Mouse (Mus musculus) stomach, embryonic 15.5 days (tissue): ENCODE results near the gene Agap1. TPM values are rescaled to one million over a fixed set of nuclear protein-coding genes. Genes with fewer than 3 reads are reported as not detected.

ENCODE experiments used
- ATAC-seq: fragments of 200-750 bp; cut with Nextera tagmentation; 2 replicates; pipeline ENCODE4 v1.8.0; 2017; ENCODE audit warnings: low read depth, moderate number of reproducible peaks, moderate TSS enrichment; ENCODE audit not compliant: insufficient read depth, low FRiP score
- H3K27ac ChIP-seq: fragments of 300-500 bp; sonication (generic); 2 replicates; pipeline ENCODE4 v1.5.1; 2015; ENCODE audit warnings: mild to moderate bottlenecking, inconsistent platforms
- H3K27me3 ChIP-seq: fragments of 300-500 bp; sonication (generic); replicated peaks from 2 replicates; pipeline ENCODE4 v1.6.1; 2015; ENCODE audit warnings: inconsistent platforms
- H3K36me3 ChIP-seq: fragments of 300-500 bp; sonication (generic); 2 replicates; pipeline ENCODE4 v1.6.1; 2015; ENCODE audit warnings: inconsistent platforms
- H3K4me1 ChIP-seq: fragments of 300-500 bp; sonication (generic); 2 replicates; pipeline ENCODE4 v1.6.1; 2015; ENCODE audit warnings: inconsistent platforms
- H3K4me2 ChIP-seq: fragments of 300-500 bp; sonication (generic); 2 replicates; pipeline ENCODE4 v1.6.1; 2015; ENCODE audit warnings: mild to moderate bottlenecking, inconsistent platforms
- H3K4me3 ChIP-seq: fragments of 300-500 bp; sonication (generic); replicated peaks from 2 replicates; pipeline ENCODE4 v1.5.1; 2015; ENCODE audit warnings: inconsistent platforms
- H3K9ac ChIP-seq: fragments of 300-500 bp; sonication (generic); 2 replicates; pipeline ENCODE4 v1.6.1; 2015; ENCODE audit warnings: inconsistent platforms
- H3K9me3 ChIP-seq: fragments of 300-500 bp; sonication (generic); 2 replicates; pipeline ENCODE4 v1.6.1; 2016; ENCODE audit warnings: inconsistent platforms
- WGBS: fragments of 180-500 bp; shearing (Covaris S2); methylation state at CpG from one replicate; pipeline ENCODE4 v1.1.7; 2015; 5-methylcytosine and 5-hydroxymethylcytosine counted together
- polyA plus RNA-seq: library from polyadenylated mRNA; unstranded; fragments of >200 nt; fragmentation: Nextera tagmentation; extraction: Ambion mirVana; gene quantifications from 2 replicates; pipeline ENCODE4 v1.2.1, GENCODE M21; 2015

The Agap1 gene
- polyA plus RNA-seq, 1 experiment from 2014 or later, result 9.3 TPM

- H3K27ac ChIP-seq, result no peak overlapping the region
- H3K36me3 ChIP-seq, result 0 out of 2 replicates have a peak, but pooled peaks cover 10% of the 10 kb centered on the region
- ATAC-seq, result no peak
Measured at GRCm38 (mm10) chr1:89635131-89635530, 180.5 kb downstream of the Agap1 start.

GRCm38 (mm10) chr1:89637670-89638069 lies 183.1 kb downstream of the Agap1 start:
- no peaks in the 10 kb centered on the region for H3K27me3 ChIP-seq
- no peaks in the 10 kb centered on the region for H3K9me3 ChIP-seq
- no peak overlapping the region for H3K27ac ChIP-seq
- ATAC-seq, result no peak
- H3K4me1 ChIP-seq, result no peaks in the 10 kb centered on the region
- H3K4me2 ChIP-seq, result no peak overlapping the region
- 0 out of 2 replicates have a peak, but pooled peaks cover 10% of the 10 kb centered on the region for H3K36me3 ChIP-seq
- H3K4me3 ChIP-seq, result no peak overlapping the region
- no peak overlapping the region for H3K9ac ChIP-seq
- 86% methylated on average over 4 of the region's 4 CpGs for WGBS

More at GRCm38 (mm10) chr1:89635131-89635530, 180.5 kb downstream of the Agap1 start:
- H3K9me3 ChIP-seq, result no peaks in the 10 kb centered on the region
- H3K9ac ChIP-seq, result no peak overlapping the region
- no peaks in the 10 kb centered on the region for H3K4me1 ChIP-seq
- H3K4me3 ChIP-seq, result no peak overlapping the region
- no peak overlapping the region for H3K4me2 ChIP-seq
- H3K27me3 ChIP-seq, result no peaks in the 10 kb centered on the region
- WGBS, result 90% methylated on average over 2 of the region's 2 CpGs

- Histone ChIP-seq H3K36me3 (0 out of 2 replicates have a peak, but pooled peaks cover 3% of the 10 kb centered on the region), H3K27ac (no peak overlapping the region), H3K9ac (no peak overlapping the region), H3K9me3 (no peaks in the 10 kb centered on the region), H3K4me1 (peaks cover 5% of the 10 kb centered on the region; the same call in 1 of the 2 replicates), H3K4me3 (no peak overlapping the region), H3K4me2 (no peak overlapping the region), H3K27me3 (no peaks in the 10 kb centered on the region)
- 53% methylated on average over 8 of the region's 8 CpGs for WGBS
- ATAC-seq, result peak; percentile 37; the same call in 1 of the 2 replicates
Measured at GRCm38 (mm10) chr1:89643445-89644100, 189.0 kb downstream of the Agap1 start.

GRCm38 (mm10) chr1:89644120-89644519 lies 189.5 kb downstream of the Agap1 start:
- 64% methylated on average over 11 of the region's 11 CpGs for WGBS
- no peak overlapping the region for H3K27ac ChIP-seq
- H3K4me3 ChIP-seq, result no peak overlapping the region
- no peak overlapping the region for H3K9ac ChIP-seq
- H3K9me3 ChIP-seq, result no peaks in the 10 kb centered on the region
- no peaks in the 10 kb centered on the region for H3K27me3 ChIP-seq
- H3K4me2 ChIP-seq, result no peak overlapping the region
- H3K36me3 ChIP-seq, result no peaks in the 10 kb centered on the region
- H3K4me1 ChIP-seq, result peaks cover 5% of the 10 kb centered on the region; the same call in 1 of the 2 replicates
- no peak for ATAC-seq

GRCm38 (mm10) chr1:89646326-89647018 lies 191.9 kb downstream of the Agap1 start:
- no peak overlapping the region for H3K9ac ChIP-seq
- H3K27me3 ChIP-seq, result no peaks in the 10 kb centered on the region
- ATAC-seq, result peak; percentile 44; the same call in 1 of the 2 replicates
- peaks cover 5% of the 10 kb centered on the region; the same call in 1 of the 2 replicates for H3K4me1 ChIP-seq
- peak overlapping the region; percentile 12; the same call in 1 of the 2 replicates for H3K4me3 ChIP-seq
- H3K4me2 ChIP-seq, result peak overlapping the region; percentile 35
- H3K36me3 ChIP-seq, result no peaks in the 10 kb centered on the region
- no peaks in the 10 kb centered on the region for H3K9me3 ChIP-seq
- H3K27ac ChIP-seq, result no peak overlapping the region
- WGBS, result 17% methylated on average over 4 of the region's 4 CpGs

GRCm38 (mm10) chr1:89647505-89647904 lies 192.9 kb downstream of the Agap1 start:
- peaks cover 5% of the 10 kb centered on the region; the same call in 1 of the 2 replicates for H3K4me1 ChIP-seq
- no peaks in the 10 kb centered on the region for H3K9me3 ChIP-seq
- no peaks in the 10 kb centered on the region for H3K27me3 ChIP-seq
- 53% methylated on average over 8 of the region's 8 CpGs for WGBS
- no peak for ATAC-seq
- no peaks in the 10 kb centered on the region for H3K36me3 ChIP-seq
- H3K4me3 ChIP-seq, result no peak overlapping the region
- H3K4me2 ChIP-seq, result no peak overlapping the region
- no peak overlapping the region for H3K27ac ChIP-seq
- no peak overlapping the region for H3K9ac ChIP-seq

- Histone ChIP-seq H3K4me1 (no peaks in the 10 kb centered on the region), H3K9ac (no peak overlapping the region), H3K36me3 (no peaks in the 10 kb centered on the region), H3K27ac (no peak overlapping the region), H3K27me3 (no peaks in the 10 kb centered on the region), H3K4me3 (no peak overlapping the region), H3K9me3 (no peaks in the 10 kb centered on the region), H3K4me2 (no peak overlapping the region)
- WGBS, result 86% methylated on average over 7 of the region's 7 CpGs
- ATAC-seq, result no peak
Measured at GRCm38 (mm10) chr1:89650557-89650956, 196.0 kb downstream of the Agap1 start.

GRCm38 (mm10) chr1:89656167-89656566 lies 201.6 kb downstream of the Agap1 start:
- WGBS, result 91% methylated on average over 3 of the region's 3 CpGs
- ATAC-seq, result no peak
- H3K4me3 ChIP-seq, result no peak overlapping the region

GRCm38 (mm10) chr1:89656643-89657321 lies 202.2 kb downstream of the Agap1 start:
- Histone ChIP-seq H3K9me3 (no peaks in the 10 kb centered on the region), H3K36me3 (no peaks in the 10 kb centered on the region), H3K27me3 (no peaks in the 10 kb centered on the region), H3K27ac (no peak overlapping the region), H3K4me2 (no peak overlapping the region), H3K4me1 (0 out of 2 replicates have a peak, but pooled peaks cover 5% of the 10 kb centered on the region), H3K4me3 (no peak overlapping the region), H3K9ac (no peak overlapping the region)
- WGBS, result 46% methylated on average over 11 of the region's 11 CpGs
- no peak for ATAC-seq

More at GRCm38 (mm10) chr1:89656167-89656566, 201.6 kb downstream of the Agap1 start:
- no peaks in the 10 kb centered on the region for H3K36me3 ChIP-seq
- 0 out of 2 replicates have a peak, but pooled peaks cover 5% of the 10 kb centered on the region for H3K4me1 ChIP-seq
- H3K9ac ChIP-seq, result no peak overlapping the region
- no peaks in the 10 kb centered on the region for H3K27me3 ChIP-seq
- H3K4me2 ChIP-seq, result no peak overlapping the region
- no peak overlapping the region for H3K27ac ChIP-seq
- H3K9me3 ChIP-seq, result no peaks in the 10 kb centered on the region

- Histone ChIP-seq H3K27me3 (no peaks in the 10 kb centered on the region), H3K9ac (no peak overlapping the region), H3K4me1 (0 out of 2 replicates have a peak, but pooled peaks cover 5% of the 10 kb centered on the region), H3K4me2 (no peak overlapping the region), H3K27ac (no peak overlapping the region), H3K4me3 (no peak overlapping the region), H3K36me3 (peaks cover 4% of the 10 kb centered on the region; the same call in 1 of the 2 replicates), H3K9me3 (no peaks in the 10 kb centered on the region)
- no peak for ATAC-seq
- 76% methylated on average over 4 of the region's 4 CpGs for WGBS
Measured at GRCm38 (mm10) chr1:89660804-89661203, 206.2 kb downstream of the Agap1 start.

- Histone ChIP-seq H3K27ac (no peak overlapping the region), H3K4me1 (no peaks in the 10 kb centered on the region), H3K9me3 (no peaks in the 10 kb centered on the region), H3K36me3 (peaks cover 10% of the 10 kb centered on the region; the same call in 1 of the 2 replicates), H3K9ac (no peak overlapping the region), H3K4me2 (no peak overlapping the region), H3K4me3 (no peak overlapping the region), H3K27me3 (no peaks in the 10 kb centered on the region)
- 86% methylated on average over 5 of the region's 5 CpGs for WGBS
- ATAC-seq, result no peak
Measured at GRCm38 (mm10) chr1:89666154-89666553, 211.5 kb downstream of the Agap1 start.
